Mouse (Mus musculus): ENCODE data around the gene Tnfrsf11a. TPM values are rescaled to one million over a fixed set of nuclear protein-coding genes. Genes with fewer than 3 reads are reported as not detected.
"Not testable (repeated sequence)": the region's sequence is repeated elsewhere in the genome, so short reads cannot be mapped to it uniquely, and the experiment has no call there.

The Tnfrsf11a gene
- 1 to 10 TPM; 1.3 to 2.3 TPM for total RNA-seq (2021)
- long read RNA-seq, experiment 1, result 0 reads
- long read RNA-seq, experiment 2, result 0 reads

GRCm38 (mm10) chr1:105780457-105781364, at the start of gene Tnfrsf11a:
Gene Tnfrsf11a (plus strand): TSS chr1:105780718.
- DNase-seq, result peak; percentile 68

- DNase-seq, result no peak
Measured at GRCm38 (mm10) chr1:105735318-105735717, 45.2 kb upstream of the Tnfrsf11a start.

- no peak for DNase-seq
Measured at GRCm38 (mm10) chr1:105738334-105738733, 42.2 kb upstream of the Tnfrsf11a start.

GRCm38 (mm10) chr1:105739493-105739892, 41.0 kb upstream of the Tnfrsf11a start:
- DNase-seq, result no peak

- no peak for DNase-seq
Measured at GRCm38 (mm10) chr1:105742481-105742880, 38.0 kb upstream of the Tnfrsf11a start.

- DNase-seq, result no peak
Measured at GRCm38 (mm10) chr1:105746444-105746843, 34.1 kb upstream of the Tnfrsf11a start.

- no peak for DNase-seq
Measured at GRCm38 (mm10) chr1:105746858-105747596, 33.5 kb upstream of the Tnfrsf11a start.

GRCm38 (mm10) chr1:105748091-105748799, 32.3 kb upstream of the Tnfrsf11a start:
- DNase-seq, result no peak

GRCm38 (mm10) chr1:105752196-105752595, 28.3 kb upstream of the Tnfrsf11a start:
- DNase-seq, result no peak

- DNase-seq, result no peak
Measured at GRCm38 (mm10) chr1:105752944-105753343, 27.6 kb upstream of the Tnfrsf11a start.

GRCm38 (mm10) chr1:105758798-105759197, 21.7 kb upstream of the Tnfrsf11a start:
- DNase-seq, result no peak

GRCm38 (mm10) chr1:105759422-105760165, 20.9 kb upstream of the Tnfrsf11a start:
- DNase-seq, result no peak

- no peak for DNase-seq
Measured at GRCm38 (mm10) chr1:105765586-105765985, 14.9 kb upstream of the Tnfrsf11a start.

- not testable (repeated sequence) for DNase-seq
Measured at GRCm38 (mm10) chr1:105766099-105766498, 14.4 kb upstream of the Tnfrsf11a start.

- no peak for DNase-seq
Measured at GRCm38 (mm10) chr1:105768397-105768796, 12.1 kb upstream of the Tnfrsf11a start.

GRCm38 (mm10) chr1:105770685-105771084, 9.8 kb upstream of the Tnfrsf11a start:
- no peak for DNase-seq

- no peak for DNase-seq
Measured at GRCm38 (mm10) chr1:105776426-105776825, 4.1 kb upstream of the Tnfrsf11a start.

- DNase-seq, result no peak
Measured at GRCm38 (mm10) chr1:105780079-105780456, 450 bp upstream of the Tnfrsf11a start.

GRCm38 (mm10) chr1:105781391-105782146, 1.1 kb downstream of the Tnfrsf11a start:
- DNase-seq, result no peak

GRCm38 (mm10) chr1:105784257-105785016, 3.9 kb downstream of the Tnfrsf11a start:
- DNase-seq, result no peak

Data from gastrocnemius, postnatal 10 days (tissue).